In genomic region chr5:139985073-139985746, GRCm38 (mm10) we compare ENCODE assay signal across 17 mouse cellular contexts.
DNase-seq lines count a peak whose midpoint lies in the region; ATAC-seq and TF ChIP-seq lines count a peak whose summit lies in the region.
"Had no signal": no experiment of that assay in that cellular context is flagged by ENCODE, and none has a peak within 500 bp of the region (broad histone marks: within the 10 kb centered on the region; RNA-seq: fewer than 3 reads in every experiment).

No protein-coding gene starts in this region.

- TF ChIP-seq CTCF in liver, adult 2 months (IDR thresholded peaks at IDR 0.05; ENCODE audit: low read depth, low read length): peak; percentile 7; the same call in 1 of the 2 replicates
- TF ChIP-seq CTCF in testis, adult 2 months (IDR thresholded peaks at IDR 0.05; ENCODE audit: control insufficient read depth, insufficient read depth, insufficient replicate concordance, low read depth, low read length): peak; percentile 80; the same call in 1 of the 2 replicates

- no peak overlapping the region for H3K9ac ChIP-seq in liver, adult 2 months (ENCODE audit: low read depth, low read length)
- H3K9ac ChIP-seq in intestine, embryonic 15.5 days: no peak overlapping the region
- H3K9ac ChIP-seq in forebrain, embryonic 13.5 days: no peak overlapping the region
- H3K9ac ChIP-seq: forebrain, embryonic 12.5 days; midbrain, embryonic 12.5 days had no signal

- H3K27me3 ChIP-seq in liver, adult 2 months (ENCODE audit: control insufficient read depth, insufficient read depth, low read length): no peaks in the 10 kb centered on the region
- H3K27me3 ChIP-seq in testis, adult 2 months (ENCODE audit: control insufficient read depth, insufficient read depth, low read length): no peaks in the 10 kb centered on the region
- no peaks in the 10 kb centered on the region for H3K27me3 ChIP-seq in intestine, embryonic 15.5 days (replicated peaks)
- H3K27me3 ChIP-seq in forebrain, embryonic 13.5 days: no peaks in the 10 kb centered on the region

- H3K9me3 ChIP-seq in intestine, embryonic 15.5 days: no peaks in the 10 kb centered on the region
- H3K9me3 ChIP-seq in forebrain, embryonic 13.5 days (replicated peaks): peaks cover 17% of the 10 kb centered on the region
- H3K9me3 ChIP-seq: midbrain, embryonic 12.5 days had no signal

- WGBS in liver, adult 2 months: 38% methylated on average over 18 of the region's 18 CpGs
- WGBS in intestine, embryonic 15.5 days: 39% methylated on average over 18 of the region's 18 CpGs
- 44% methylated on average over 18 of the region's 18 CpGs for WGBS in forebrain, embryonic 13.5 days

- peak; percentile 58 for ATAC-seq in intestine, embryonic 15.5 days
- ATAC-seq in forebrain, embryonic 13.5 days: no peak

- DNase-seq in liver, adult 2 months (ENCODE audit: extremely low read depth, low read depth, low spot score): peak; percentile 5
- no peak for DNase-seq in liver
- DNase-seq in testis, postnatal 10 days (ENCODE audit: low spot score): no peak
- DNase-seq in yolk sac, embryonic 10.5 days (ENCODE audit: low spot score): peak; percentile 40
- no peak for DNase-seq in urinary bladder, adult 2 months (ENCODE audit: low spot score)
- DNase-seq: adrenal gland, adult 2 months; cerebellum, adult 2 months; heart, postnatal 10 days; lung, postnatal 14 days; thymus, postnatal 4 days had no signal

- H3K36me3 ChIP-seq in liver, adult 2 months (ENCODE audit: control insufficient read depth, insufficient read depth, low read length): no peaks in the 10 kb centered on the region
- H3K36me3 ChIP-seq in testis, adult 2 months (ENCODE audit: control insufficient read depth, insufficient read depth, low read length): no peaks in the 10 kb centered on the region
- no peaks in the 10 kb centered on the region for H3K36me3 ChIP-seq in intestine, embryonic 15.5 days
- no peaks in the 10 kb centered on the region for H3K36me3 ChIP-seq in forebrain, embryonic 13.5 days (ENCODE audit: poor library complexity, severe bottlenecking)
- H3K36me3 ChIP-seq: forebrain, embryonic 12.5 days; midbrain, embryonic 12.5 days had no signal

- no peak for TF ChIP-seq POLR2A in liver, adult 2 months (IDR thresholded peaks at IDR 0.05; ENCODE audit: extremely low read depth, insufficient read depth, low read length)
- TF ChIP-seq POLR2A in testis, adult 2 months (IDR thresholded peaks at IDR 0.05; ENCODE audit: control insufficient read depth, low read depth, low read length): no peak

- H3K4me2 ChIP-seq in intestine, embryonic 15.5 days (replicated peaks): no peak overlapping the region; the same call in 1 of the 2 replicates
- H3K4me2 ChIP-seq in forebrain, embryonic 13.5 days: no peak overlapping the region
- H3K4me2 ChIP-seq: forebrain, embryonic 12.5 days; heart, embryonic 11.5 days; midbrain, embryonic 12.5 days had no signal

- no peak overlapping the region for H3K27ac ChIP-seq in liver, adult 2 months (replicated peaks; ENCODE audit: insufficient read depth, low read depth, low read length)
- H3K27ac ChIP-seq in testis, adult 2 months (ENCODE audit: control insufficient read depth, insufficient read depth, low read depth, low read length): no peak overlapping the region
- no peak overlapping the region for H3K27ac ChIP-seq in intestine, embryonic 15.5 days
- no peak overlapping the region for H3K27ac ChIP-seq in forebrain, embryonic 13.5 days
- H3K27ac ChIP-seq: forebrain, embryonic 12.5 days; midbrain, embryonic 12.5 days had no signal

- no peak overlapping the region for H3K4me3 ChIP-seq in liver, adult 2 months (ENCODE audit: insufficient read depth, low read depth, low read length)
- peak overlapping the region; percentile 6; the same call in 1 of the 2 replicates for H3K4me3 ChIP-seq in testis, adult 2 months (ENCODE audit: control insufficient read depth, low read depth, low read length)
- H3K4me3 ChIP-seq in intestine, embryonic 15.5 days (replicated peaks): no peak overlapping the region
- no peak overlapping the region for H3K4me3 ChIP-seq in forebrain, embryonic 13.5 days
- H3K4me3 ChIP-seq: forebrain, embryonic 12.5 days; midbrain, embryonic 12.5 days; myocyte had no signal

- H3K4me1 ChIP-seq in liver, adult 2 months (ENCODE audit: control insufficient read depth, insufficient read depth, low read length): no peaks in the 10 kb centered on the region
- peaks cover 10% of the 10 kb centered on the region for H3K4me1 ChIP-seq in testis, adult 2 months (ENCODE audit: control insufficient read depth, insufficient read depth, low read length)
- H3K4me1 ChIP-seq in intestine, embryonic 15.5 days (replicated peaks): no peaks in the 10 kb centered on the region
- no peaks in the 10 kb centered on the region for H3K4me1 ChIP-seq in forebrain, embryonic 13.5 days
- H3K4me1 ChIP-seq: forebrain, embryonic 12.5 days; midbrain, embryonic 12.5 days had no signal

- H3K79me2 ChIP-seq in liver, adult 2 months (ENCODE audit: control insufficient read depth, insufficient read depth, low read length): no peaks in the 10 kb centered on the region

Comparison
In these comparisons a context has a peak if more than half of its experiments do, and no peak if none do; other contexts are left out.
1. DNase-seq: peak in liver, adult 2 months (single experiment) and yolk sac, embryonic 10.5 days (single experiment); none in liver (single experiment), testis, postnatal 10 days (single experiment) and urinary bladder, adult 2 months (single experiment).